Mouse (Mus musculus) CH12.LX (cell line): ENCODE measurements around the gene Nkd1. TPM values are rescaled to one million over a fixed set of nuclear protein-coding genes. Genes with fewer than 3 reads are reported as not detected.

Experiments
- DNase-seq: peaks from one replicate; pipeline ENCODE4 v3.0.0-alpha.2; 2013; ENCODE audit errors: extremely low read depth
- H3K27ac ChIP-seq: 2 replicates; pipeline ENCODE4 v1.5.1; 2012; ENCODE audit warnings: low read depth, mild to moderate bottlenecking, control low read depth, moderate library complexity; ENCODE audit not compliant: insufficient read depth
- H3K27me3 ChIP-seq: replicated peaks from 2 replicates; pipeline ENCODE3; 2012; ENCODE audit warnings: inconsistent platforms
- H3K36me3 ChIP-seq, 2 experiments: replicated peaks in 1 of 2; 2 replicates each; pipeline versions ENCODE3 to v1.6.1; 2012; ENCODE audit warnings: inconsistent platforms in 1 of 2, low read length in 1 of 2, mild to moderate bottlenecking in 1 of 2, mixed read lengths in 1 of 2, moderate library complexity in 1 of 2; ENCODE audit not compliant: control insufficient read depth in 1 of 2, insufficient read depth in 1 of 2
- H3K4me1 ChIP-seq, 2 experiments: 2 replicates each; pipeline ENCODE4 v1.6.1; 2012; ENCODE audit warnings: inconsistent platforms in 1 of 2, moderate library complexity in 1 of 2; ENCODE audit not compliant: insufficient read depth in 2 of 2, control insufficient read depth in 1 of 2
- H3K4me2 ChIP-seq: 2 replicates; pipeline ENCODE4 v1.6.1; 2012; ENCODE audit warnings: low read depth, mild to moderate bottlenecking, control low read depth; ENCODE audit not compliant: poor library complexity, insufficient read depth, severe bottlenecking
- H3K4me3 ChIP-seq, 3 experiments: fragments of 150-350 bp in 1 of 3; sonication (generic) in 1 of 3; replicated peaks in 1 of 3; 2 replicates each; pipeline versions ENCODE3 to v1.5.1; 2011 to 2012; ENCODE audit warnings: low read depth in 2 of 3, low read length in 2 of 3, mild to moderate bottlenecking in 2 of 3, moderate library complexity in 2 of 3, control low read depth in 1 of 3, improper control_type of control experiment in 1 of 3, inconsistent platforms in 1 of 3, mixed read lengths in 1 of 3; ENCODE audit not compliant: poor library complexity in 1 of 3
- H3K79me2 ChIP-seq: replicated peaks from 2 replicates; pipeline ENCODE4 v1.6.1; 2012; ENCODE audit warnings: mild to moderate bottlenecking, moderate library complexity; ENCODE audit not compliant: control insufficient read depth, poor library complexity, insufficient read depth, severe bottlenecking; ENCODE audit errors: extremely low read depth
- H3K9ac ChIP-seq: 2 replicates; pipeline ENCODE4 v1.6.1; 2012; ENCODE audit warnings: low read depth, mild to moderate bottlenecking, control low read depth, moderate library complexity; ENCODE audit not compliant: insufficient read depth
- H3K9me3 ChIP-seq: replicated peaks from 2 replicates; pipeline ENCODE3; 2012; ENCODE audit warnings: low read length, inconsistent platforms, mixed read lengths
- CHD1 ChIP-seq: IDR thresholded peaks from 2 replicates; pipeline ENCODE4 v1.6.1; 2012; ENCODE audit warnings: low read depth, low read length, improper control_type of control experiment, inconsistent platforms
- CHD2 ChIP-seq: IDR thresholded peaks from 2 replicates; pipeline ENCODE4 v1.6.1; 2011; ENCODE audit warnings: low read length, improper control_type of control experiment
- ELF1 ChIP-seq: IDR thresholded peaks from 2 replicates; pipeline ENCODE4 v1.6.1; 2014; ENCODE audit warnings: low read depth, mild to moderate bottlenecking, inconsistent platforms, low read length, improper control_type of control experiment
- JUN ChIP-seq: IDR thresholded peaks from 2 replicates; pipeline ENCODE4 v1.6.1; 2011; ENCODE audit warnings: low read depth, mild to moderate bottlenecking, low read length, improper control_type of control experiment, moderate library complexity; ENCODE audit not compliant: insufficient read depth
- JUND ChIP-seq: conservative IDR thresholded peaks from 2 replicates; pipeline ENCODE4 v1.6.1; 2011; ENCODE audit warnings: low read depth, low read length, improper control_type of control experiment
- KAT2A ChIP-seq: IDR thresholded peaks from 2 replicates; pipeline ENCODE4 v1.6.1; 2012; ENCODE audit warnings: low read length, improper control_type of control experiment, inconsistent platforms; ENCODE audit not compliant: insufficient replicate concordance
- MAFK ChIP-seq: IDR thresholded peaks from 2 replicates; pipeline ENCODE4 v1.6.1; 2011; ENCODE audit warnings: low read length, improper control_type of control experiment; ENCODE audit not compliant: insufficient replicate concordance
- MAX ChIP-seq: IDR thresholded peaks from 2 replicates; pipeline ENCODE4 v1.6.1; 2011; ENCODE audit warnings: low read length, improper control_type of control experiment
- MAZ ChIP-seq: IDR thresholded peaks from 2 replicates; pipeline ENCODE4 v1.6.1; 2012; ENCODE audit warnings: low read depth, mild to moderate bottlenecking, inconsistent platforms, low read length, improper control_type of control experiment, moderate library complexity
- MXI1 ChIP-seq: IDR thresholded peaks from 2 replicates; pipeline ENCODE4 v1.6.1; 2011; ENCODE audit warnings: mild to moderate bottlenecking, low read depth, low read length, improper control_type of control experiment
- MYC ChIP-seq: IDR thresholded peaks from 2 replicates; pipeline ENCODE4 v1.6.1; 2011; ENCODE audit warnings: low read depth, mild to moderate bottlenecking, improper control_type of control experiment, low read length
- PAX5 ChIP-seq: IDR thresholded peaks from 2 replicates; pipeline ENCODE4 v1.6.1; 2012; ENCODE audit warnings: low read length, inconsistent platforms, mixed read lengths
- RAD21 ChIP-seq: IDR thresholded peaks from 2 replicates; pipeline ENCODE4 v1.6.1; 2011; ENCODE audit warnings: low read depth, mild to moderate bottlenecking, low read length, improper control_type of control experiment, moderate library complexity
- RCOR1 ChIP-seq: conservative IDR thresholded peaks from 2 replicates; pipeline ENCODE4 v1.6.1; 2012; ENCODE audit warnings: low read depth, mild to moderate bottlenecking, inconsistent platforms, low read length, improper control_type of control experiment
- SIN3A ChIP-seq: IDR thresholded peaks from 2 replicates; pipeline ENCODE4 v1.6.1; 2012; ENCODE audit warnings: low read length, improper control_type of control experiment, inconsistent platforms
- SMC3 ChIP-seq: IDR thresholded peaks from 2 replicates; pipeline ENCODE4 v1.6.1; 2011; ENCODE audit warnings: low read depth, low read length, improper control_type of control experiment
- UBTF ChIP-seq: IDR thresholded peaks from 2 replicates; pipeline ENCODE4 v1.6.1; 2012; ENCODE audit warnings: low read depth, mild to moderate bottlenecking, inconsistent platforms, low read length, improper control_type of control experiment, moderate library complexity
- USF2 ChIP-seq: conservative IDR thresholded peaks from 2 replicates; pipeline ENCODE4 v1.6.1; 2011; ENCODE audit warnings: low read depth, low read length, improper control_type of control experiment
- ZC3H11A ChIP-seq: IDR thresholded peaks from 2 replicates; pipeline ENCODE4 v1.6.1; 2012; ENCODE audit warnings: low read depth, mild to moderate bottlenecking, inconsistent platforms, low read length, improper control_type of control experiment
- ZKSCAN1 ChIP-seq: IDR thresholded peaks from 2 replicates; pipeline ENCODE4 v1.6.1; 2012; ENCODE audit warnings: low read depth, inconsistent platforms, low read length, improper control_type of control experiment, borderline replicate concordance
- ZMIZ1 ChIP-seq: IDR thresholded peaks from 2 replicates; pipeline ENCODE4 v1.6.1; 2012; ENCODE audit warnings: low read depth, mild to moderate bottlenecking, inconsistent platforms, low read length, improper control_type of control experiment
- dilution Hi-C: fragments of 300-500 bp; cut with MboI; formaldehyde crosslinking; loops from 2 replicates; pipeline ENCODE4 v1.14.3; 2020; ENCODE audit warnings: low sequenced_read_pairs; ENCODE audit not compliant: extremely low pct_unique_long_range_greater_than_20kb, extremely low pct_ligation_motif_present
- in situ Hi-C: fragments of 300-500 bp; cut with MboI; formaldehyde crosslinking; loops from 3 replicates; pipeline ENCODE4 v1.14.3; 2019; ENCODE audit warnings: low sequenced_read_pairs, low pct_ligation_motif_present, low pct_unique_long_range_greater_than_20kb, mixed read lengths
- polyA plus RNA-seq: library from polyadenylated mRNA; unstranded; fragments of >175 nt; gene quantifications from 2 replicates; pipeline ENCODE4 v1.2.1, GENCODE M21; 2012; ENCODE audit warnings: low read depth; ENCODE audit not compliant: insufficient read length
- total RNA-seq, 2 experiments: library from RNA; depleted of rRNA; stranded (reverse); fragments of 300-350 nt in 1 of 2; fragments of >200 nt in 1 of 2; gene quantifications; 2 replicates each; pipeline ENCODE4 v1.2.3; 2012 to 2014

Nkd1 gene
- total and polyA plus RNA-seq, 3 experiments, result 0.24 to 0.67 (median 0.30) TPM

DNA sequence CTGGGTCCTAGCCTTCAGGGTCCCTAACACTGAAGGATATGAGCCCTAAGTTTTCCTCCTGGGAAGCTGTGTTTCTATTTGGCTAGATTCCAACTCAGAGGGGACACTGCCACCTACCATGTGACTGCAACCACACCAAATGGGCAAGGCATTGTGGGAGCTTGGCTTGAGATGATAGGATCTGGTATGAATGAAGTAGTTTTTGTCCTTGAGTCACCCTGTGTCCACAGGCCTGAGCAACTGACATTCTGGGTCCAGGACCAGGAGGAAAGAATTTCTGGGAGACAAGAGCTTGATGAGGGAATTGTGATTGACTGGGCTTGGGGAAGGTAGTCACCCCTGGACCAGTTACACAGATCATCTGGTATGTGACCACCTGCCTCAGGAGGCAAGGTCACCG is 72.8 kb downstream of the Nkd1 start:
- Histone ChIP-seq H3K27ac (no peak overlapping the region), H3K4me3 (no peak overlapping the region), H3K4me2 (no peak overlapping the region), H3K4me1 (0 out of 4 replicates have a peak, but pooled peaks cover 0 to under 1% of the 10 kb centered on the region in 2 experiments), H3K79me2 (no peaks in the 10 kb centered on the region), H3K27me3 (no peaks in the 10 kb centered on the region), H3K9ac (no peak overlapping the region), H3K9me3 (no peaks in the 10 kb centered on the region), H3K36me3 (no peaks in the 10 kb centered on the region)
- TF ChIP-seq ELF1, result no peak
- TF ChIP-seq MXI1, result no peak
- TF ChIP-seq RAD21, result no peak
- TF ChIP-seq RCOR1, result no peak
- TF ChIP-seq ZKSCAN1, result no peak
- no peak for TF ChIP-seq UBTF
- TF ChIP-seq CHD1, result no peak
- TF ChIP-seq KAT2A, result no peak
- no peak for TF ChIP-seq MYC
- TF ChIP-seq USF2, result no peak
- no peak for TF ChIP-seq JUN
- no peak for TF ChIP-seq CHD2
- no peak for TF ChIP-seq SMC3
- no peak for TF ChIP-seq MAFK
- no peak for TF ChIP-seq JUND
- no peak for TF ChIP-seq MAZ
- in situ Hi-C loops, result no loop called here
- DNase-seq, result no peak
- dilution Hi-C loops, result no loop called here

DNA sequence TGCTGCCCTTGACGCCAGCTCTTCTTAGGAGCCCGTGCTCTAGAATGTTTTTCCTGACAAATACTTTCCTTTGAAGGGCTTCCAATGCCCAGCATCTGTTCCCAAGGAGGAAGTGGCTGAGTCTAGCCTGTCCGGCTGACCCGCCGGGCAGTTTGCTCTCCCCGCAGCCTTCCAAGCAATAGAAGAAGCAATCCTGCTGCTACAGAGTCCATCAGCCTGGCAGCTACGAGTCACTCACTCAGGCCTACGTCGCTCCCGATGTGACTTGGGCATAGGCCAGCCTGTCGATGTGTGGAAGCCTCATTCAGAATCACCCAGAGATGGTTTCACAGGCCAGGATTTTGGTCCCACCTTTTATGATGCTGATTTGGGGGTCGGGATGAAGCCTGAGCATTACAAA is 74.9 kb downstream of the Nkd1 start:
- Histone ChIP-seq H3K9me3 (no peaks in the 10 kb centered on the region), H3K27ac (no peak overlapping the region), H3K27me3 (no peaks in the 10 kb centered on the region), H3K4me2 (no peak overlapping the region), H3K36me3 (no peaks in the 10 kb centered on the region), H3K4me1 (0 out of 4 replicates have a peak, but pooled peaks cover 0 to 2% of the 10 kb centered on the region in 2 experiments), H3K9ac (no peak overlapping the region), H3K79me2 (no peaks in the 10 kb centered on the region), H3K4me3 (no peak overlapping the region)
- no peak for DNase-seq
- in situ Hi-C loops, result no loop called here
- dilution Hi-C loops, result no loop called here
- no peak for TF ChIP-seq SIN3A
- no peak for TF ChIP-seq MXI1
- no peak for TF ChIP-seq PAX5
- no peak for TF ChIP-seq ZMIZ1
- no peak for TF ChIP-seq CHD1
- no peak for TF ChIP-seq MAX
- TF ChIP-seq ZC3H11A, result no peak
